Mouse (Mus musculus) CH12.LX (cell line): ENCODE results near the gene Tmtc1.

Experiments used
- CTCF ChIP-seq, 2 experiments: IDR thresholded peaks in 1 of 2; conservative IDR thresholded peaks in 1 of 2; 2 replicates each; pipeline ENCODE4 v1.5.1; 2011 to 2012; ENCODE audit warnings: low read depth in 2 of 2, low read length in 2 of 2, improper control_type of control experiment in 1 of 2, inconsistent platforms in 1 of 2, mild to moderate bottlenecking in 1 of 2, moderate library complexity in 1 of 2
- ELF1 ChIP-seq: IDR thresholded peaks from 2 replicates; pipeline ENCODE4 v1.6.1; 2014; ENCODE audit warnings: low read depth, mild to moderate bottlenecking, inconsistent platforms, low read length, improper control_type of control experiment
- ETS1 ChIP-seq: conservative IDR thresholded peaks from 2 replicates; pipeline ENCODE4 v1.6.1; 2012; ENCODE audit warnings: low read depth, mild to moderate bottlenecking, inconsistent platforms, low read length, improper control_type of control experiment, moderate library complexity
- MAX ChIP-seq: IDR thresholded peaks from 2 replicates; pipeline ENCODE4 v1.6.1; 2011; ENCODE audit warnings: low read length, improper control_type of control experiment
- POLR2A ChIP-seq: IDR thresholded peaks from 2 replicates; pipeline ENCODE4 v1.6.1; 2011; ENCODE audit warnings: low read depth, mild to moderate bottlenecking, improper control_type of control experiment, low read length
- RAD21 ChIP-seq: IDR thresholded peaks from 2 replicates; pipeline ENCODE4 v1.6.1; 2011; ENCODE audit warnings: low read depth, mild to moderate bottlenecking, low read length, improper control_type of control experiment, moderate library complexity
- TCF12 ChIP-seq: IDR thresholded peaks from 2 replicates; pipeline ENCODE4 v1.6.1; 2014; ENCODE audit warnings: low read depth, mild to moderate bottlenecking, inconsistent platforms, low read length, improper control_type of control experiment
- ZMIZ1 ChIP-seq: IDR thresholded peaks from 2 replicates; pipeline ENCODE4 v1.6.1; 2012; ENCODE audit warnings: low read depth, mild to moderate bottlenecking, inconsistent platforms, low read length, improper control_type of control experiment

DNA sequence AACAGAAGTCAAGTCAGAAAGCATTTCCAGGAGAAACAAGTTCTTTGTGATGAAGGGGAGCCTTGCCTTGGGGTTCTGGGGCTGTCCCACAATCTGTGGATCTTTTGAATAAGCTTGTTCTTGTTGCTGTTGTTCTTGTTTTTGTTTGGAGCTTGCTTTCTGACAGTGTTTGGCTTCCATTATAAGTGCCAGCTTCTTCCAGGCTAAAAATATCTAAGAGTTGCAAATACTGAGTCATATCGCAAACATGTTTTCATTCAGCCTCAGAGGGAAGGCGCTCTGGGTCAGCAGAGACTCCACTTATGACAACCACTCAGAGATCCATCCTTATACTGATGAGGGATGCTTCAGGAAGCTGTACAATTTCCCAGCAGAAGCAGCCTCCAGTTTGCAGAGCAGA, 45.3 kb downstream of the Tmtc1 start:
- TF ChIP-seq TCF12 (no peak), MAX (no peak), POLR2A (no peak), RAD21 (no peak), ETS1 (no peak), ZMIZ1 (no peak), ELF1 (no peak), CTCF (conservative IDR thresholded peaks at IDR 0.05 in 1 of 2, IDR thresholded peaks at IDR 0.05 in 1 of 2; ENCODE audit: low read depth in 2 of 2, low read length in 2 of 2) (no peak)
